Mouse (Mus musculus) hematopoietic stem cell, adult 5-6 weeks (primary cell): ENCODE data around the gene Olfr1043. TPM values are rescaled to one million over a fixed set of nuclear protein-coding genes. Genes with fewer than 3 reads are reported as not detected.

Experiments used
- ATAC-seq, 2 experiments: fragments of 125-278 bp in 1 of 2; replicated peaks in 1 of 2; 2 replicates each; pipeline ENCODE4 v1.8.0; 2016 to 2017; ENCODE audit warnings: inconsistent platforms in 2 of 2, mild to moderate bottlenecking in 2 of 2, moderate number of reproducible peaks in 2 of 2, low read depth in 1 of 2, moderate TSS enrichment in 1 of 2; ENCODE audit not compliant: low FRiP score in 2 of 2, poor library complexity in 2 of 2, severe bottlenecking in 2 of 2, insufficient read depth in 1 of 2, low TSS enrichment in 1 of 2
- total RNA-seq: library from RNA; stranded (forward); fragments of 172-1452, 232-1000 nt; gene quantifications from 2 replicates; pipeline ENCODE4 v1.2.3, GENCODE M21; 2017

The Olfr1043 gene
- total RNA-seq: not detected in 2 replicates

- ATAC-seq: no peak
Observed at GRCm38 (mm10) chr2:86167422-86167821, at the start of gene Olfr1043. Gene Olfr1043 (minus strand): TSS chr2:86167522.

- ATAC-seq: no peak
Observed at GRCm38 (mm10) chr2:86202909-86203308, 35.6 kb upstream of the Olfr1043 start, which contains the start of gene Olfr1045. Gene Olfr1045 (minus strand): TSS chr2:86203009.

- ATAC-seq: no peak; a peak in 1 of 4 replicates
Observed at GRCm38 (mm10) chr2:86195863-86196262, 28.5 kb upstream of the Olfr1043 start.

- no peak for ATAC-seq
Observed at GRCm38 (mm10) chr2:86185583-86185982, 18.3 kb upstream of the Olfr1043 start, which contains the start of gene Olfr52. Gene Olfr52 (minus strand): TSS chr2:86185683.

- ATAC-seq: no peak
Observed at GRCm38 (mm10) chr2:86179950-86180349, 12.6 kb upstream of the Olfr1043 start.

- no peak for ATAC-seq
Observed at GRCm38 (mm10) chr2:86177720-86178119, 10.4 kb upstream of the Olfr1043 start, which contains the start of gene Olfr1044. Gene Olfr1044 (minus strand): TSS chr2:86177820.

- ATAC-seq: peak; percentile 49 to 71; a peak in 1 of 4 replicates
Observed at GRCm38 (mm10) chr2:86175422-86175821, 8.1 kb upstream of the Olfr1043 start.

GRCm38 (mm10) chr2:86161738-86162137, 5.6 kb downstream of the Olfr1043 start, which contains the start of gene Olfr1042:
Gene Olfr1042 (minus strand): TSS chr2:86161838.
- no peak for ATAC-seq

GRCm38 (mm10) chr2:86146632-86147031, 20.7 kb downstream of the Olfr1043 start, which contains the start of gene Olfr1040:
Gene Olfr1040 (minus strand): TSS chr2:86146732.
- no peak for ATAC-seq

- ATAC-seq: no peak
Observed at GRCm38 (mm10) chr2:86135828-86136227, 31.5 kb downstream of the Olfr1043 start, which contains the start of gene Olfr1039. Gene Olfr1039 (minus strand): TSS chr2:86135928.

Other genes starting within 250 kb of the Olfr1043 start
- not detected in 2 replicates for gene Olfr1026, start 246.0 kb downstream of the Olfr1043 start, total RNA-seq
- gene Olfr1028, start 217.1 kb downstream of the Olfr1043 start, total RNA-seq: not detected in 2 replicates
- gene Olfr1029, start 193.6 kb downstream of the Olfr1043 start, total RNA-seq: not detected in 2 replicates
- not detected in 2 replicates for gene Olfr1030, start 188.2 kb downstream of the Olfr1043 start, total RNA-seq
- gene Olfr1031, start 177.2 kb downstream of the Olfr1043 start, total RNA-seq: not detected in 2 replicates
- not detected in 2 replicates for gene Olfr1032, start 162.0 kb downstream of the Olfr1043 start, total RNA-seq
- not detected in 2 replicates for gene Olfr1033, start 146.9 kb downstream of the Olfr1043 start, total RNA-seq
- gene Olfr1034, start 121.7 kb downstream of the Olfr1043 start, total RNA-seq: 0.06 TPM in 1 of 2 replicates, not detected in the other
- gene Olfr1036, start 93.5 kb downstream of the Olfr1043 start, total RNA-seq: not detected in 2 replicates
- not detected in 2 replicates for gene Olfr1037, start 80.1 kb downstream of the Olfr1043 start, total RNA-seq
- not detected in 2 replicates for gene Olfr1039, start 31.6 kb downstream of the Olfr1043 start, total RNA-seq
- not detected in 2 replicates for gene Olfr1040, start 20.8 kb downstream of the Olfr1043 start, total RNA-seq
- gene Olfr1042, start 5.7 kb downstream of the Olfr1043 start, total RNA-seq: not detected in 2 replicates
- not detected in 2 replicates for gene Olfr1044, start 10.3 kb upstream of the Olfr1043 start, total RNA-seq
- not detected in 2 replicates for gene Olfr52, start 18.2 kb upstream of the Olfr1043 start, total RNA-seq
- not detected in 2 replicates for gene Olfr1045, start 35.5 kb upstream of the Olfr1043 start, total RNA-seq
- gene Olfr1046, start 51.8 kb upstream of the Olfr1043 start, total RNA-seq: not detected in 2 replicates
- not detected in 2 replicates for gene Olfr1047, start 63.9 kb upstream of the Olfr1043 start, total RNA-seq
- gene Olfr1048, start 72.8 kb upstream of the Olfr1043 start, total RNA-seq: not detected in 2 replicates
- not detected in 2 replicates for gene Olfr1049, start 90.8 kb upstream of the Olfr1043 start, total RNA-seq
- gene Olfr1051, start 111.6 kb upstream of the Olfr1043 start, total RNA-seq: not detected in 2 replicates
- not detected in 2 replicates for gene Olfr1052, start 124.9 kb upstream of the Olfr1043 start, total RNA-seq
- gene Olfr1053, start 147.8 kb upstream of the Olfr1043 start, total RNA-seq: not detected in 2 replicates
- not detected in 2 replicates for gene Olfr1054, start 167.9 kb upstream of the Olfr1043 start, total RNA-seq
- gene Olfr1055, start 182.8 kb upstream of the Olfr1043 start, total RNA-seq: not detected in 2 replicates
- gene Olfr1056, start 194.9 kb upstream of the Olfr1043 start, total RNA-seq: not detected in 2 replicates
- not detected in 2 replicates for gene Olfr1057, start 210.9 kb upstream of the Olfr1043 start, total RNA-seq
- not detected in 2 replicates for gene Olfr1058, start 221.0 kb upstream of the Olfr1043 start, total RNA-seq
- gene Olfr1061, start 246.5 kb upstream of the Olfr1043 start, total RNA-seq: not detected in 2 replicates